Mouse (Mus musculus): Measurements from ENCODE around the gene Cx3cr1.

The Cx3cr1 gene

DNA sequence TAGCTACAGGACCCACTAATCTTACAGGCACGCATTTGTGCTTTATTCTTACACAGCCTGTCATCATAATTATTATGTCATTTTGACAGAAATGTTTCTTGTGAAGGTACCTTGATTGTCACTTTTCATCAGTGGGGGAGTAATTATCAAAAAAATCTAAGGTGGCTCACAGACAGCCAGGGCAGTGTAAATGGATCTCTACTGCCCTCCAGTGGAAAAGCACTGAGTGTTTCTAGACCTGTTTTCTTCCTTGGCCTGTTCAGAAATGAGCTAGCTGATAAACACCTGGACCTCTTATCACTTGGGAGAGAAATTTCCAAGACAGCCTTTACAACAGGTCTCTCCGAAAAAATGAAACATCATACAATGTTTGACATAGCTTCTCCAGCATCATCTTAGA is 179.0 kb downstream of the Cx3cr1 start:
- DNase-seq (ENCODE audit: low spot score in 2 of 2), result no peak

DNA sequence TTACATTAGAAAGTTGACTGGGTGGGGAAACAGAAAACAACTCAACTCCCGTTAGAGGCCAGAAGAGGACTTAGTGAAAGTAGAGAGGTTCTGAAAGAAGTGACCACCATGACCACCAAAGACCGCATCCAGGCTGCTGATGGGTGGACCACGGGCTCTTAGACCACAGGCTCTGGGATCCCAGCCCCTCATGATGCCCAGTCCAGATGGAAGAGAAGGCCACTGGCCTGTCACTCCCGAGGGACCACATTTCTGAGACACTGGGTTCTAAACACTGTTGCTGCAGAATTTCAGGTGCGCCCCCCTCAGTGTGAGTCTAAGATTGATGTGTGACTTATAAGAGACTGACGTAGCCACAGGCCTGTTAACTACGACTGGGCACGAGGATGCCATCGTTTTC is 180.2 kb downstream of the Cx3cr1 start:
- DNase-seq (ENCODE audit: low spot score in 2 of 2), result no peak

DNA sequence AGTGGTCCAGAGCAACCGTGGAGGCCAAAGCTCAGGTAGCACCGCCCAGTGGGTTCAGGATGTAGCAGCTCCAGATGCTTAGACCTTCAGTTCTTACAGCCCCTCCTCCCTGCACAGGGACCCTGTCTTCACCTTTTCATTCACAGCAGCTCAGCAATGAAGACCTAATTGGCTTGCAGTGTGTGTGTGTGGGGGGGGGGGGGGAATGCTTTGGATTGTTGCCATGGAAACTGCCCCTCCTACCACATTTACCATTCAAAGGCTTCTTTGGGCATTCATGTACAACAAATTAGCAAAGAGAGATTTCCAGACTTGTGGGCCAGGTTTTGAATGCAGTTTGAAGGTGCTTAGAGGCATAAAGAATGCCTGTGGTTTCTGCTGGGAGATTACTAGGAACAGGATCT is 180.8 kb downstream of the Cx3cr1 start:
- no peak for DNase-seq (ENCODE audit: low spot score in 2 of 2)

DNA sequence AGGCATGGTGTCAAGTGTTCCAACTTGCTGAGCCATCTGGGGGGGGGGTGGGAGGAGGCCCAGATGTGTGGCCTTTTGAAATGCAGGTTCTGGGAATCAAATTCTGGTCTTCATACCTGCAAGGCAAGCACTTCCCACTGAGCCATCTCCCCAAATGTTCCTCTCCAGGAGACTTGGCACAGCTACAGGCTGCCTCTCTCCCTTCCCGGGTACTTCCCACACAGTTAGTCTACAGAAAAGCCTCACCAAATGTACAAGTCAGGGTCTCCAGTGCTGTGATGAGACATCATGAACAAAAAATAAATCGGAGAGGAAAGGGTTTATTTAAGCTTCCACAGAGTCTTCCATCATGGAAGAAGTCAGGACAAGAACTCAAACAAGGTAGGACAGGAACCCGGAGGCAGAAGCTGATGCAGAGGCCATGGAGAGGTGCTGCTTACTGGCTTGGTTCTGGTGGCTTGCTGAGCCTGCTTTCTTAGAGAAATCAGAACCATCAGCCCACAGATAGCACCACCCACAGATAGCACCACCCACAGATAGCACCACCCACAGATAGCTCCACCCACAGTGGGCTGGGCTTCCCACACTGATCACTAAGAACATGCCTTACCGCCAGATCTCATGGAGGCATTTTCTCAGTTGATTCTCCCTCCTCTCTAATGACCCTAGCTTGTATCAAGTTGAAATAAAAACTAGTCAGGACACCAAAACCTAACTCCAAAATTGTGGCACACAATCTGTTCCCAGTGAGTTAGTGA is 182.4 kb downstream of the Cx3cr1 start:
- DNase-seq (ENCODE audit: low spot score in 2 of 2), result no peak

- DNase-seq (ENCODE audit: low spot score in 2 of 2), result no peak
Measured at GRCm38 (mm10) chr9:119854170-119854569, 215.5 kb downstream of the Cx3cr1 start.

DNA sequence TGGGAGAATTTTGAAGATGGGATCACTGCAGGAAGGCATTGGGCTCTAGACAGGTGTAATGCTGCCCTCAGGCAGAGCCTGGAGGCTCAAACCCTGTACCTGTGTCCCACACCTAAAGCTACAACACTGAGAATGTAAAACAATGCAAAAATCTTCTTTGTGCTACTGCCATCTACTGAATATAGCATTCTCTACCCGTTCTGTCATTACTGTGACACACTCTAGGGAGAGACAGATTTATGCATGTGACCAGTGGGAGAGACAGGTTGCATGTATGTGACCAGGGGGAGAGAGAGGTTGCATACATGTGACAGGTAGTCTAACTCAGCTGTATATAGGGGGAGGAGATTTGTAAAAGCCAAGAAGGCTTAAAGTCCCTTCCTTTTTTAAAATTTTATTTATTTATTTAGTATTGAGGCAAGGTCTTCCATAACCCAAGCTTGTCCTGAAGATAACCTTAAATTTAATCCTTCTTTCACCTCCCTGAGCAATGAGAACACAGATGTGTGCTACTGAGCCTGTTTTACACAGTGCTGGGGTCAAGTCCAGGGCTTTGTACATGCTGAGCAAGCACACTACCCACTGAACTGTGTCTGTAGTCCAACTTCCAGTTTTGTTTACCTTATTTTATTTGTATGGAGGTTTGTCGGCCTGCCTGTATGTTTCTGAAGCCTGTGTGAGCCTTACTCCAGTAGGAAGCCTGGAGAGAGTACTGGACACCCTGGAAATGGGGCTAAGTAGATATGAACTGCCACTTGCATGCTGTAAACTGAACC is 216.4 kb downstream of the Cx3cr1 start:
- DNase-seq (ENCODE audit: low spot score in 2 of 2), result no peak

DNA sequence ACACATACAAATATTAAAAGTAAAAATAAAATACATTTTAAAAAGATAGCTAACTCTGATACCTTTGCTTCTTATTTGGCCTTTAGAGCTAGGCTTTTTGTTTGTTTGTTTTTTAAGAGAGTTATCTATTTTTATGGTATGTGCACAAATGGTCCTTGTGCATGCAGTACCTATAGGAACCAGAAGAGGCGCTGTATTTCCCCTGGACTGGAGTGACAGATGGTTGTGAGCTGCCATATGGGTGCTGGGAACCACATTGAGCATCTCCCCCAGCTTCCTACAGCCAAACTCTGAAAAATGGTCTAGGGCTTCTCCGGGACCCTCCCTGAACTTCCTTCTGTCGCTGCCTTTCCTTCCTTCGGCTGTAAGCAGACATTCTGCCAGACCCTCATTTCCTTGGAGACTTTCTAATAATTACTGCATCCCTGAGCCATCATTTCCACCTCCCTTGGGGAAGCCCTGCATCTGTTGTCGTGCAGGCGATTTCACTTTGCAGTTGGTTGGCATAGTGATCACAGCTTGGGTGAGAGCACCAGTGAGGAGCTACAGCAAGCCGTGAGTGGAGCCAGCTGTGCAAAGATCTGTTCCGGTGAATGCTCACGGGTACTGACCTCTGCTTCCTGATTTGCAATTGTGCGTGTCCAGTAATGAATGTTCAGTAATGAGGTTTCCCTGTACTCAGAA is 217.2 kb downstream of the Cx3cr1 start:
- no peak for DNase-seq (ENCODE audit: low spot score in 2 of 2)

All from heart, adult 9 months (tissue).